Mouse (Mus musculus) central nervous system, embryonic 14 days (tissue): ENCODE measurements around the gene Emx1. TPM values are rescaled to one million over a fixed set of nuclear protein-coding genes. Genes with fewer than 3 reads are reported as not detected.

Experiments used
- polyA plus RNA-seq: library from polyadenylated mRNA; depleted of rRNA; stranded (reverse); fragments of >200 nt; gene quantifications from 2 replicates; pipeline ENCODE4 v1.2.3, GENCODE M21; 2012; rRNA removed

The Emx1 gene
- polyA plus RNA-seq, result 31.3 and 68.2 TPM in 2 replicates

DNA sequence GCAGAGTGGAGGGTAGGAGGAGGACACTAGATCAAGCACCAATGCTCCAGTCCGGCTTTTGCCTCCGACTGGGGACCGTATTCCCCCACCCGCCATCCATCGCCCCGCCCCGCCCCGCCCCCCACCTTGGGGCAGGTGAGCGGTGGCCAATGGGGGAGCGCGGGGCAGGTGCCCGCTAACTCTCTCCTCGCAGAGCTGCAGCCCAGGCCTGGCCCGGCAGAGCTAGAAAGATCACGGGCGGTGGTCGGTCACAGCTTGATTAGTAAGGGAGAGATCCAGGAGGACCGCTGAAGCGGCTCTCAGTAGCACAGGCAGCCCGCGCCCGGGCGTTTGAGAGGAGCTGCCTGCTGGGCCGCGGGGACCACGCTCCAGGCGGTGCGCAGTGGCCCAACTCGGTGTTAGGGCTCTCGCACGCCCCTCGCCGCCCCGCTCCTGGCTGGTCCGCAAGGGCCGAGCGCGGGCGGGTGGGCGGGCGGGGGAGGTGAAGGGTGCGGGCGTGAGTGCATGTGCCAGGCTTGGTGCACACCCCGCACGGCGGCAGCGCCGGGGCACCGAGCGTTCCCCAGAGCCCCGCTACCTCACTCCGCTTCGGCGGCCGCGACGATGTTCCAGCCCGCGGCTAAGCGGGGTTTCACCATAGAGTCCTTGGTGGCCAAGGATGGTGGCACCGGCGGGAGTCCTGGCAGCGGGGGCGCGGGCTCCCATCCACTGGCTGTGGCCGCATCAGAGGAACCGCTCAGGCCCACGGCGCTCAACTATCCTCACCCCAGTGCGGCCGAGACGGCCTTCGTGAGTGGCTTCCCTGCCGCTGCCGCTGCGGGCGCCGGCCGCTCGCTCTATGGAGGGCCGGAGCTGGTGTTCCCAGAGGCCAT is at the start of gene Emx1:
Gene Emx1 (plus strand): TSS at position 99 of the 872 bp plus-strand sequence.

Other genes starting within 250 kb of the Emx1 start
- gene Exoc6b, start 117.9 kb upstream of the Emx1 start, polyA plus RNA-seq, result 23.6 and 23.8 TPM in 2 replicates
- 12.2 and 14.0 TPM in 2 replicates for gene Spr, start 49.7 kb upstream of the Emx1 start, polyA plus RNA-seq
- 12.8 and 14.4 TPM in 2 replicates for gene Sfxn5, start 146.0 kb downstream of the Emx1 start, polyA plus RNA-seq
- gene Rab11fip5, start 187.2 kb downstream of the Emx1 start, polyA plus RNA-seq, result 14.3 and 16.0 TPM in 2 replicates
- not detected in 2 replicates for gene Noto, start 236.4 kb downstream of the Emx1 start, polyA plus RNA-seq
- 61.0 and 74.5 TPM in 2 replicates for gene Smyd5, start 244.6 kb downstream of the Emx1 start, polyA plus RNA-seq